Mouse (Mus musculus) MEL (cell line): ENCODE results near the gene Dnajc10.

ENCODE experiments used
- CTCF ChIP-seq, 3 experiments: IDR thresholded peaks in 2 of 3; conservative IDR thresholded peaks in 1 of 3; 2 replicates each; pipeline ENCODE4 v1.5.1; 2011 to 2012; ENCODE audit warnings: low read length in 3 of 3, low read depth in 2 of 3, mild to moderate bottlenecking in 2 of 3, improper control_type of control experiment in 1 of 3, inconsistent platforms in 1 of 3, mixed read lengths in 1 of 3, moderate library complexity in 1 of 3; ENCODE audit not compliant: control insufficient read depth in 1 of 3, insufficient read depth in 1 of 3, poor library complexity in 1 of 3, severe bottlenecking in 1 of 3
- ELF1 ChIP-seq: IDR thresholded peaks from 2 replicates; pipeline ENCODE4 v1.6.1; 2014; ENCODE audit warnings: low read depth, mild to moderate bottlenecking, inconsistent platforms, low read length, improper control_type of control experiment, moderate library complexity
- GABPA ChIP-seq: IDR thresholded peaks from 2 replicates; pipeline ENCODE4 v1.6.1; 2012; ENCODE audit warnings: low read depth, mild to moderate bottlenecking, inconsistent platforms, low read length, improper control_type of control experiment, moderate library complexity
- GATA1 ChIP-seq: IDR thresholded peaks from 2 replicates; pipeline ENCODE4 v1.6.1; 2011; ENCODE audit warnings: low read depth, low read length, improper control_type of control experiment
- KAT2A ChIP-seq: conservative IDR thresholded peaks from 2 replicates; pipeline ENCODE4 v1.6.1; 2012; ENCODE audit warnings: low read depth, low read length, improper control_type of control experiment, inconsistent platforms
- POLR2A ChIP-seq, 2 experiments: IDR thresholded peaks; 2 replicates each; pipeline ENCODE4 v1.6.1; 2011 to 2012; ENCODE audit warnings: low read length in 2 of 2, mild to moderate bottlenecking in 2 of 2, control low read depth in 1 of 2, improper control_type of control experiment in 1 of 2, low read depth in 1 of 2, moderate library complexity in 1 of 2; ENCODE audit not compliant: control insufficient read depth in 1 of 2, insufficient read depth in 1 of 2, poor library complexity in 1 of 2
- RCOR1 ChIP-seq: IDR thresholded peaks from 2 replicates; pipeline ENCODE4 v1.6.1; 2012; ENCODE audit warnings: low read depth, mild to moderate bottlenecking, inconsistent platforms, low read length, improper control_type of control experiment
- SIN3A ChIP-seq: IDR thresholded peaks from 2 replicates; pipeline ENCODE4 v1.6.1; 2012; ENCODE audit warnings: low read length, improper control_type of control experiment, inconsistent platforms
- TAL1 ChIP-seq: IDR thresholded peaks from 2 replicates; pipeline ENCODE4 v1.6.1; 2012; ENCODE audit warnings: mild to moderate bottlenecking, inconsistent platforms, low read length, moderate library complexity, mixed read lengths
- TBP ChIP-seq: IDR thresholded peaks from 2 replicates; pipeline ENCODE4 v1.8.0; 2011; ENCODE audit warnings: low read depth, low read length, improper control_type of control experiment
- ZC3H11A ChIP-seq: IDR thresholded peaks from 2 replicates; pipeline ENCODE4 v1.6.1; 2012; ENCODE audit warnings: low read depth, mild to moderate bottlenecking, inconsistent platforms, low read length, improper control_type of control experiment

- no peak for TF ChIP-seq CTCF (IDR thresholded peaks at IDR 0.05 in 2 of 3, conservative IDR thresholded peaks at IDR 0.05 in 1 of 3; ENCODE audit: control insufficient read depth in 1 of 3, insufficient read depth in 1 of 3, low read depth in 2 of 3, low read length in 3 of 3, poor library complexity in 1 of 3, severe bottlenecking in 1 of 3)
- TF ChIP-seq RCOR1, result no peak
- no peak for TF ChIP-seq POLR2A (IDR thresholded peaks at IDR 0.05; ENCODE audit: control insufficient read depth in 1 of 2, insufficient read depth in 1 of 2, low read depth in 1 of 2, low read length in 2 of 2, poor library complexity in 1 of 2)
- no peak for TF ChIP-seq ELF1
- TF ChIP-seq KAT2A, result no peak
- no peak for TF ChIP-seq ZC3H11A
- TF ChIP-seq TBP, result no peak
- no peak for TF ChIP-seq SIN3A
- TF ChIP-seq GATA1, result no peak
- TF ChIP-seq TAL1, result no peak
- no peak for TF ChIP-seq GABPA
These were observed 64.6 kb downstream of the Dnajc10 start for GRCm38 (mm10) chr2:80379848-80380247.
